Mouse (Mus musculus): ENCODE measurements at regions not wholly inside any gene's neighbourhood (a gene's known extent, or its start where the extent isn't known, plus 50 kb on each side); places are given as distances from the start of the nearest gene placed in this dataset.

- no peak for TF ChIP-seq CTCF (IDR thresholded peaks at IDR 0.05; ENCODE audit: low read depth)
- H3K27me3 ChIP-seq (ENCODE audit: insufficient read depth, low read length), result no peaks in the 10 kb centered on the region
- H3K27ac ChIP-seq (ENCODE audit: low read depth, low read length), result no peak overlapping the region
- H3K36me3 ChIP-seq (ENCODE audit: insufficient read depth), result no peaks in the 10 kb centered on the region
- H3K9me3 ChIP-seq (ENCODE audit: low read length), result no peaks in the 10 kb centered on the region
- H3K4me2 ChIP-seq (ENCODE audit: low read depth), result no peak overlapping the region
- DNase-seq, result no peak
- H3K4me1 ChIP-seq (ENCODE audit: insufficient read depth), result no peaks in the 10 kb centered on the region
- 87% methylated on average over 8 of the region's 8 CpGs for WGBS
- ATAC-seq, result no peak
- no peak overlapping the region for H3K9ac ChIP-seq
- no peak overlapping the region for H3K4me3 ChIP-seq (ENCODE audit: low read depth, low read length)
Measured at GRCm38 (mm10) chr13:101966799-101967397, 198.9 kb upstream of the Pik3r1 start.

- no peak overlapping the region for H3K27ac ChIP-seq (ENCODE audit: low read depth, low read length)
- no peak overlapping the region for H3K4me2 ChIP-seq (ENCODE audit: low read depth)
- no peaks in the 10 kb centered on the region for H3K36me3 ChIP-seq (ENCODE audit: insufficient read depth)
- no peak for TF ChIP-seq CTCF (IDR thresholded peaks at IDR 0.05; ENCODE audit: low read depth)
- H3K27me3 ChIP-seq (ENCODE audit: insufficient read depth, low read length), result no peaks in the 10 kb centered on the region
- ATAC-seq, result no peak
- H3K4me3 ChIP-seq (ENCODE audit: low read depth, low read length), result no peak overlapping the region
- WGBS, result 41% methylated on average over 4 of the region's 4 CpGs
- H3K9me3 ChIP-seq (ENCODE audit: low read length), result no peaks in the 10 kb centered on the region
- H3K9ac ChIP-seq, result no peak overlapping the region
- DNase-seq, result no peak
- no peaks in the 10 kb centered on the region for H3K4me1 ChIP-seq (ENCODE audit: insufficient read depth)
Measured at GRCm38 (mm10) chr13:101967466-101967865, 199.4 kb upstream of the Pik3r1 start.

GRCm38 (mm10) chr13:101976766-101977165, 208.7 kb upstream of the Pik3r1 start:
- no peak overlapping the region for H3K9ac ChIP-seq
- H3K27ac ChIP-seq (ENCODE audit: low read depth, low read length), result no peak overlapping the region
- DNase-seq (no peak), ATAC-seq (no peak)
- H3K4me1 ChIP-seq (ENCODE audit: insufficient read depth), result no peaks in the 10 kb centered on the region
- H3K4me2 ChIP-seq (ENCODE audit: low read depth), result no peak overlapping the region
- 92% methylated on average over 4 of the region's 4 CpGs for WGBS
- H3K27me3 ChIP-seq (ENCODE audit: insufficient read depth, low read length), result no peaks in the 10 kb centered on the region
- no peak for TF ChIP-seq CTCF (IDR thresholded peaks at IDR 0.05; ENCODE audit: low read depth)
- no peaks in the 10 kb centered on the region for H3K9me3 ChIP-seq (ENCODE audit: low read length)
- H3K36me3 ChIP-seq (ENCODE audit: insufficient read depth), result no peaks in the 10 kb centered on the region
- H3K4me3 ChIP-seq (ENCODE audit: low read depth, low read length), result no peak overlapping the region

GRCm38 (mm10) chr13:101980171-101980835, 212.3 kb upstream of the Pik3r1 start:
- Histone ChIP-seq H3K36me3 (ENCODE audit: insufficient read depth) (no peaks in the 10 kb centered on the region), H3K9ac (no peak overlapping the region), H3K4me1 (ENCODE audit: insufficient read depth) (no peaks in the 10 kb centered on the region), H3K4me2 (ENCODE audit: low read depth) (no peak overlapping the region), H3K4me3 (ENCODE audit: low read depth, low read length) (no peak overlapping the region), H3K27ac (ENCODE audit: low read depth, low read length) (no peak overlapping the region), H3K27me3 (ENCODE audit: insufficient read depth, low read length) (no peaks in the 10 kb centered on the region), H3K9me3 (ENCODE audit: low read length) (0 out of 2 replicates have a peak, but pooled peaks cover 4% of the 10 kb centered on the region)
- DNase-seq (no peak), ATAC-seq (no peak)
- no peak for TF ChIP-seq CTCF (IDR thresholded peaks at IDR 0.05; ENCODE audit: low read depth)
- WGBS, result 66% methylated on average over 4 of the region's 4 CpGs

GRCm38 (mm10) chr13:101988637-101989413, 220.8 kb upstream of the Pik3r1 start:
- 90% methylated on average over 9 of the region's 9 CpGs for WGBS

GRCm38 (mm10) chr13:101991729-101992128, 223.7 kb upstream of the Pik3r1 start:
- 95% methylated on average over 1 of the region's 1 CpGs for WGBS
- Histone ChIP-seq H3K36me3 (ENCODE audit: insufficient read depth) (no peaks in the 10 kb centered on the region), H3K9ac (no peak overlapping the region), H3K4me3 (ENCODE audit: low read depth, low read length) (no peak overlapping the region), H3K27me3 (ENCODE audit: insufficient read depth, low read length) (no peaks in the 10 kb centered on the region), H3K27ac (ENCODE audit: low read depth, low read length) (no peak overlapping the region), H3K4me1 (ENCODE audit: insufficient read depth) (no peaks in the 10 kb centered on the region), H3K9me3 (ENCODE audit: low read length) (no peaks in the 10 kb centered on the region), H3K4me2 (ENCODE audit: low read depth) (no peak overlapping the region)
- DNase-seq (no peak), ATAC-seq (no peak)
- no peak for TF ChIP-seq CTCF (IDR thresholded peaks at IDR 0.05; ENCODE audit: low read depth)

More at GRCm38 (mm10) chr13:101988637-101989413, 220.8 kb upstream of the Pik3r1 start:
- H3K4me1 ChIP-seq (ENCODE audit: insufficient read depth), result no peaks in the 10 kb centered on the region
- DNase-seq (no peak), ATAC-seq (no peak)
- H3K36me3 ChIP-seq (ENCODE audit: insufficient read depth), result no peaks in the 10 kb centered on the region
- no peak overlapping the region for H3K4me2 ChIP-seq (ENCODE audit: low read depth)
- TF ChIP-seq CTCF (IDR thresholded peaks at IDR 0.05; ENCODE audit: low read depth), result no peak
- H3K27me3 ChIP-seq (ENCODE audit: insufficient read depth, low read length), result no peaks in the 10 kb centered on the region
- no peak overlapping the region for H3K4me3 ChIP-seq (ENCODE audit: low read depth, low read length)
- H3K27ac ChIP-seq (ENCODE audit: low read depth, low read length), result no peak overlapping the region
- H3K9me3 ChIP-seq (ENCODE audit: low read length), result no peaks in the 10 kb centered on the region
- H3K9ac ChIP-seq, result no peak overlapping the region

- WGBS, result 49% methylated on average over 3 of the region's 3 CpGs
- no peaks in the 10 kb centered on the region for H3K4me1 ChIP-seq (ENCODE audit: insufficient read depth)
- no peak overlapping the region for H3K4me3 ChIP-seq (ENCODE audit: low read depth, low read length)
- no peak for ATAC-seq
- no peaks in the 10 kb centered on the region for H3K27me3 ChIP-seq (ENCODE audit: insufficient read depth, low read length)
- no peaks in the 10 kb centered on the region for H3K9me3 ChIP-seq (ENCODE audit: low read length)
- no peak for TF ChIP-seq CTCF (IDR thresholded peaks at IDR 0.05; ENCODE audit: low read depth)
- H3K4me2 ChIP-seq (ENCODE audit: low read depth), result no peak overlapping the region
- H3K36me3 ChIP-seq (ENCODE audit: insufficient read depth), result no peaks in the 10 kb centered on the region
- no peak overlapping the region for H3K27ac ChIP-seq (ENCODE audit: low read depth, low read length)
- DNase-seq, result no peak
- no peak overlapping the region for H3K9ac ChIP-seq
Measured at GRCm38 (mm10) chr13:101994779-101995178, 226.8 kb upstream of the Pik3r1 start.

All from forebrain, postnatal 0 days (tissue).